Mouse (Mus musculus) spleen, embryonic (tissue): ENCODE data around the gene Tpr.

Experiments used
- CTCF ChIA-PET: fragments of 350-600 bp; sonication (Branson Sonifier 250); formaldehyde crosslinking; loops from one replicate; lab custom pipeline; 2022; lab: Charles Lee

The Tpr gene

DNA sequence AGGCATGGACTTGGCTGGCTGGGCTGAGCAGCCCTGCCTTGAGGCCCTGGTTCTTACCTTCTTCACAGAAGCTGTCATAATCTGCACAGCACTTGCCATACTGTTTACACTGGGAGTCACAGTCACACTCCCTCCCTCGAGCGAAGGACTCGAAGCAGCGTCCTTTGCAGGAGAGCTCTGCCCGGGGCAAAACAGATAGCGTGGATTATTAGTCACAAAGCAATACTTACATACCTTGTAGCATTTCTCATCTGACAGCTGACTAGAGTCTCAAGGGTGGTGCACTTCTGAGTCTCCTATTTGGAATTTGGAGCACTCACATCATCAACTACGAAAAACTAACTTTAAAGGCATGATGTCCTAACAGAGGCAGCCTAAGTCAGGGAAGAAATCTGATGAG lies 68.0 kb downstream of the Tpr start:
- CTCF ChIA-PET, result no interaction called here

GRCm38 (mm10) chr1:150463068-150463467 lies 70.4 kb downstream of the Tpr start:
- CTCF ChIA-PET, result no interaction called here

DNA sequence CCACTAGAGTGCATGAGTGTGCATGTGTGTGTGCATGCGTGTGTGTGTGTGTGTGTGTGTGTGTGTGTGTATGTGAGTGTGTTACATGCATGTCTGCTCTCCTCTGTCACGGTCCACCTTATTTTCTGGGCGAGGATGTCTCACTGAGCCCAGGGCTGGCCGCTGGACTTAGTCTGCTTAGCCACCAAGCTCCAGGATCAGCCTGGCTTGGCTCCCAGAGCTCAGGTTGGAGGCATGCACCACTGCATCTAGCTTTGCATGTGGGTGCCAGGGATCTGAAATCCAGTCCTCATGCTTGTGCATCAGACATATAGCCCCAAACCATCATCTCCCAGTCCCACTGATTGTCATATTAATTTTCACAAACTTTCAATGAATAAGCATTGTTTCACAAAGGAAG lies 71.1 kb downstream of the Tpr start:
- CTCF ChIA-PET, result no interaction called here

DNA sequence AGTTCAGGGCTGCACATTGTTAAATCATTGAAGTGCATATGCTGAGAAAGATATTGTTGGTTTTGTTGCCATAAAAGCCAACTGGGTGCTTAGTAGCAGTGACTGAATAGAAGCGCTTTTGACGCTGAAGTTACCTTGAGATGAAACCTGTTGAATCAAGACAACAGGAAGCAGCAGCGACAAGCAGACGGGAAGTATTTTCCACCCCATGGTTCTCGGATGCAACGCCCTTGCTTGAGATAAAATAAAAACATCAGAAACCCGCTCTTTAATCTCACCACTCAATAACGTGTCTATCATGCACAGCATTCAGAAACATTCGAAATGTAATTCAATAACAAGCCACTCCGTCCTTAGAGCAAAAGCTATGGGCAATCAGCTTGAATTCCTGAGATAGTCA lies 72.7 kb downstream of the Tpr start:
- CTCF ChIA-PET, result no interaction called here

DNA sequence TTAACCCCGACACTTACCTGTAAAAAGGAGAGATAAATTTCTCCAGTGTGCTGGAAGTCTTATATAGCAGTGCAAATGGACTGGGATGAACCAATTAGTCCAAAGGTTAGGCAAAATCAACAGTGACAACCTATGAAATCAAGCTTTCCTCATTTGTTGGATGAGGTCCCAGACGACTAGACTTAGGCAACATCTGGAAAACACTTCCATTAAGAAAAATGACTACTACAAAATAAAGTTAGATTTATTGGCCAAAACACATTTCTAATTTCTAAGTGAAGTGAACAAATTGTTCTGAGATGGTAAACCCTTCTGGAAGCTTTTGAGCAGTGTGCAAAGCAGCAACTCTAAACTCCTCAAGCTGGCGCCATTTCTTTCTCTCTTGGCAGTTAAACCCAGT lies 73.5 kb downstream of the Tpr start, which contains the start of gene Prg4:
TSS of gene Prg4 (minus strand) at position 34 of the 400 bp plus-strand sequence.
- CTCF ChIA-PET, result no interaction called here

GRCm38 (mm10) chr1:150469992-150470391 lies 77.4 kb downstream of the Tpr start:
- CTCF ChIA-PET, result no interaction called here

DNA sequence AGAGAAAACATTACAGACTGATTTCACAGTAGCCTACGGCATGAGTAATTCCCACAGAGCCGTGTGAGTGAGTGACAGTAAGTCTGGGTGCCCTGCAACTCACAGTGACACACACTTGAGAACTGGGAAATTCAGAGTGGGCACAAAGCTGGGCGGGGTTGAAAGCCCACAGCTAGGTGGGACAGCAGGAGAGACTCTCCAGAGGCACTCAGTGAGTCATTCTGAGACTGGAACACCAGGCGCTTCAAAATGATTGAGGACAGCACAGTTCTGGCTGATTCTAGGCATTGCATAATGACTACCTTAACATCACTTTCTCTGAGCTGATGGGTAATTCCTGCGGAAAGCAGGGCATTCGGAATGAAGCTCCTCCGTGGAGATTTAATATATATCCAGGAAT lies 79.9 kb downstream of the Tpr start:
- CTCF ChIA-PET, result no interaction called here

DNA sequence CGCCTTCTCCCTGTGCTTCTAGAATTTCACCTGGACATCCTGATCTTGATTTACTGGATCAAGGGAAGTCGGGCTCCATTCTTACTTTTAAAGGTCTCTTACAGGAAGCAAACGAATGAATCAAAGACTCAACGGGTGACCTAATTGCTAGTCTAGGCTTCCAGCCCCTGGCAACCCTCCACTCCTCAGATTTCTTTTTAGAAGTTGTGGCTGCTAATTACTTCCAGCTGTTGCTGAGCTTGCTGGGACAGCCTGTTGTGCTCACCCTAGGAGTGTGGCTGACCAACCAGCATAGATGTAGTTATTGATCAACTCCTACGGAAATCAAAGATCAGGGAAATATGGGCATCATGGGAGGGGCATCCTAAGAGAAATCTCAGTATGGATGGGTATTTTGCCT lies 88.0 kb downstream of the Tpr start:
- CTCF ChIA-PET, result no interaction called here

- CTCF ChIA-PET, result no interaction called here
Measured at GRCm38 (mm10) chr1:150489148-150489547, 96.5 kb downstream of the Tpr start.

DNA sequence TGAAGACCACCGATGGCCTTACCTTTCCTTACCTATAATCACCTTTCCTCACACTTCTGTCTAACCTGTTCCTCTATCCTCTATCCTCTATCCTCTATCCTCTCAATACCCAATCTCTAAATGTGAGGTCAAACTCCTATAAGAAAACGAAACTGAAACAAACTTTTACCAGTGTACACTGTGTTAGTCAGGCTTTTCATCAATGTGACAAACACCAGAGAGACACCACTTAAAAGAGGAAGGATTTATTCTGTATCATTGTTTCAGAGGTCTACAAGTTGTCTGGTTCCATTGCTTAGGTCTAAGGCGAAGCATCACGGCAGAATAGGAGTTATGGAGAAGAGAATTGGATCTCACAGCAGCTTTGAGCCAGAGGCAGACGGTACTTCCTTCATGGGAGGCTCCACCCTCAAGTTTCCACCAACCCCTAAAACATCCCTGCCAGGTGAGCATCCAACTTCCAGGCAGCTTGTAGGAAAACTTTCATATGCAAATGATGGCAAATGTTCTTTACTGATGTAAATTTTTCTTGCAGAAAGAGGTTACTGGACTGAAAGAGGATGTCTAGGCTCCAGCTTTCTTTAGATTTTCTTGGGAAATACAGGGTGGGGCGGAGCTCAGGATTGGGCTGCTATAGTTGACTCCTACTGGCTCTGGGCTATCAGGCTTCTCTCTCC lies 104.1 kb downstream of the Tpr start:
- CTCF ChIA-PET, result no interaction called here

DNA sequence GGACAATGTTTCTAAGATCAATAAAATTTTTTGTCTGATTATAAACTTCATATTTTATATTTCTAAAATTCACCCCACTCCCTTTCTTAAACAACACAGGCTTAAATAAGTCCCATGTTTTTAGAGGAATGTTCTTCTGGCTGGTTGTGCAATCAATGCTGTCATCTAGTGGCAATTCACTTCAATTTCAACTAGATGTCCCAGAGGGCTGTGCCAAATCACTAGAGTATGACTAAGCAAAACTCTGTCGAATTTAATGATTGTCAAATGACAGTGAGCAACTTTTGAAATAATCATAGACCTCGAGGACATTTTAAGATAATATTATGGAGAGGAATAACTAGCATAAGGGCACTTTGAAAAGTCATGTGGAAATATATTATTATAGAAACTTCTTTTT lies 105.1 kb downstream of the Tpr start:
- CTCF ChIA-PET, result no interaction called here

- CTCF ChIA-PET, result no interaction called here
Measured at GRCm38 (mm10) chr1:150498177-150498576, 105.5 kb downstream of the Tpr start.
